Mouse (Mus musculus): ENCODE data around the gene Gm7271. TPM values are rescaled to one million over a fixed set of nuclear protein-coding genes. Genes with fewer than 3 reads are reported as not detected.

Gm7271 gene
- polyA plus RNA-seq, 1 experiment: not detected

Other genes starting within 250 kb of the Gm7271 start
- gene Clock, start 179.2 kb upstream of the Gm7271 start, polyA plus RNA-seq (2012; rRNA removed): 6.0 and 15.0 TPM in 2 replicates
- not detected in 2 replicates for gene Pdcl2, start 152.9 kb upstream of the Gm7271 start, polyA plus RNA-seq (2012; rRNA removed)
- gene Nmu, start 120.3 kb upstream of the Gm7271 start, polyA plus RNA-seq (2012; rRNA removed): 1.4 and 1.6 TPM in 2 replicates
- gene Exoc1, start 45.3 kb downstream of the Gm7271 start, polyA plus RNA-seq (2012; rRNA removed): 17.6 and 23.7 TPM in 2 replicates
- 0.47 and 1.1 TPM in 2 replicates for gene Cep135, start 104.7 kb downstream of the Gm7271 start, polyA plus RNA-seq (2012; rRNA removed)
- gene C530008M17Rik, start 172.5 kb downstream of the Gm7271 start, polyA plus RNA-seq (2012; rRNA removed): 22.0 and 35.0 TPM in 2 replicates

Measured in large intestine, adult 2 months (tissue).